Mouse (Mus musculus) spleen, adult 2 months (tissue): ENCODE data around the gene Slc25a3. TPM values are rescaled to one million over a fixed set of nuclear protein-coding genes. Genes with fewer than 3 reads are reported as not detected.

Experiments used
- DNase-seq, 2 experiments: peaks; one replicate each; pipeline versions ENCODE4 v3.0.0 to v3.0.0-alpha.2; 2012 to 2021; ENCODE audit warnings: low spot score in 2 of 2, low read depth in 1 of 2
- H3K27ac ChIP-seq: fragments of 200-500 bp; 2 replicates; pipeline ENCODE4 v1.5.1; 2012; ENCODE audit warnings: low read length, inconsistent platforms; ENCODE audit not compliant: insufficient read depth
- H3K27me3 ChIP-seq: fragments of 200-500 bp; 2 replicates; pipeline ENCODE4 v1.6.1; 2012; ENCODE audit warnings: mild to moderate bottlenecking, moderate library complexity, low read length, inconsistent platforms; ENCODE audit not compliant: control insufficient read depth, insufficient read depth
- H3K36me3 ChIP-seq: fragments of 200-500 bp; 2 replicates; pipeline ENCODE4 v1.6.1; 2012; ENCODE audit warnings: mild to moderate bottlenecking, low read length, inconsistent platforms; ENCODE audit not compliant: control insufficient read depth, insufficient read depth
- H3K4me1 ChIP-seq: fragments of 200-500 bp; 2 replicates; pipeline ENCODE4 v1.6.1; 2011; ENCODE audit warnings: inconsistent platforms; ENCODE audit not compliant: control insufficient read depth, insufficient read depth, insufficient read length
- H3K4me3 ChIP-seq: fragments of 200-500 bp; 2 replicates; pipeline ENCODE4 v1.5.1; 2011; ENCODE audit warnings: mild to moderate bottlenecking, inconsistent platforms; ENCODE audit not compliant: insufficient read depth, insufficient read length; ENCODE audit errors: extremely low read depth
- CTCF ChIP-seq: fragments of 200-500 bp; IDR thresholded peaks from 2 replicates; pipeline ENCODE4 v1.5.1; 2011; ENCODE audit warnings: mild to moderate bottlenecking, inconsistent platforms; ENCODE audit not compliant: insufficient read depth, insufficient read length, insufficient replicate concordance; ENCODE audit errors: extremely low read depth
- POLR2A ChIP-seq: fragments of 200-500 bp; IDR thresholded peaks from 2 replicates; pipeline ENCODE4 v1.6.1; 2011; ENCODE audit warnings: low read depth, low read length, inconsistent platforms
- WGBS: fragments of 180-500 bp; shearing (Covaris S2); methylation state at CpG from one replicate; pipeline ENCODE4 v1.1.7; 2018; 5-methylcytosine and 5-hydroxymethylcytosine counted together
- polyA plus RNA-seq: library from polyadenylated mRNA; depleted of rRNA; stranded (reverse); fragments of >200 nt; gene quantifications from 2 replicates; pipeline ENCODE4 v1.2.3, GENCODE M21; 2012; rRNA removed

The Slc25a3 gene
- 173 and 245 TPM in 2 replicates for polyA plus RNA-seq

DNA sequence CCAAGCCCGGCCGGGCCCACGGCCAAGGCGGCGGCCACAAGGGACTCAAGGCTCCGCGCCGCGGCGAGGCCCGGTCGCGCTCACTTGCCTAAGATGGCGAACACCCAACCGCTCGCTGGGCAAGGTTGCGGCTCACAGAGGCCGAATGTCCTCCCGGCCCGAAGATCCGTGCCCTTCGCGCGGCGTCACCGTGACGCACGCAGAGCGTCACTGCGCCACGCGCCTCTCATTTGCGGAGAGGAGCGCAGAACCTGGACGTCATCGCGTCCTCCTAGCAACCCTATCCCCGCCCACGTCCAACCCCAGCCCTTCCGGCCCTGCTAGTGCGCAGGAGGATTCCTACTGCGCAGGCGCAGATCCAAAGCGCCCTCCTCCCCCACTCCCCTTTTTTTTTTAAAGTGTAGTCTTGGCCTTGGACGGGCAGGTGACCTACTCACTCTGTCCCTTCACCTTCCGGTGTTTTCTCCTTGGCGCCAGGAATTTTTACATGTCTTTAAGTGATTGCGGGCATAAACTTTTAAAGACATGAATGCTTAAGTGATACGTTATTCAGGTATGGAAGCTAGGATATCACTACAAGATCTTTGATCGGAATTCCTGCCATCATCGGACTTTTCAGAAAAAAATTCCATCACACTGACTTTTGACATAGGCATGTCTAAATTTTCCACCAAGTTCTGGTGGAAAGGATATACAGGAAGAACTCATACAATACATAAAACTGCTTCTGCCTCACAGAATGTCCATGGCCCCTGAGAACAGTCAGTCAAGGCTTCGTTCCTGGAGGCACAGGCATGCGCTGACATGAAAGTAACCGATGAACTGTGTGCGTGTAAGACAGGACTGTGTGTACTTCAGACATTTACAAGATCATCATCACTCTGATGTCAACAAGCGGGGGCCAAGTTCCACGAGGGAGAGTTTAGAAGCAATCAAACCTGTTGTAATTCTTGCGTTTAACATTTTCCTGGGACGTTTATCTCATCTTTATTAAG lies at the start of gene Slc25a3:
Gene Slc25a3 (minus strand): TSS at position 232 of the 995 bp plus-strand sequence.
- 12% methylated on average over 59 of the region's 59 CpGs for WGBS
- TF ChIP-seq CTCF (no peak), POLR2A (peak; percentile 99)
- Histone ChIP-seq H3K27me3 (no peaks in the 10 kb centered on the region), H3K36me3 (peaks cover 15% of the 10 kb centered on the region), H3K27ac (peak within 1 kb of the TSS; percentile 99), H3K4me1 (no peaks in the 10 kb centered on the region; the same call in 1 of the 2 replicates), H3K4me3 (peak within 1 kb of the TSS; percentile 97)
- peak; percentile 96 to 98 for DNase-seq

DNA sequence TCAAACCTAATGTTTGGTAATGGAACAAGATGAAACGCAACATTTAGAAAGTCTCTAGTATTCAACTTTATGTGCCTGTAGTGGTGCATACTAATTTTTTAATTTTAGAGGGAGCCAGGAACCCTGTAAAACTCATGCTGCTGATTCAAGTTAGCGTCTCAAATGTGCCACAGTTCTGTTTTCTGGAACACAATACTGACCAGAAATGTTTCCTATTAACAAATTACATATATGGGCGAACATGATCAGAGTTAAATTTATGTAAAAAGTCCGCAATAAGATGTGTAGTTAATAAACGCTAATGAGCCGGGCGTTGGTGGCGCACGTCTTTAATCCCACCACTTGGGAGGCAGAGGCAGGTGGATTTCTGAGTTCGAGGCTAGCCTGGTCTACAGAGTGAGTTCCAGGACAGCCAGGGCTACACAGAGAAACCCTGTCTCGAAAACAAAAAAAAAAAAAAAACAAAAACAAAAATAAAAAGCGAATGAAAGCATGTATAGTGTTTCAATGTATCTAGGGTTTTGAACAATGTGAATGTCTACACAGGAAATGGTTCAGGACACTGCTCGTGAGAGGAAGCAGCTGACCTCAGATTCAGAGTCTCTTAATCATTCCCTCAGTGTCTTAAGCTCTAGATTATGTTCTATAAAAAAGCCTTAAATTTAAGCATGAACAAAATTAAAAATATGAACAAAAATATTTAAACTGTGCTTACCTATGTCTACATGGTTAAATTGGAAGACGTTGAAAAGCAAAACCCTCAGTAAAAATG lies 48.7 kb upstream of the Slc25a3 start:
- H3K27me3 ChIP-seq: no peaks in the 10 kb centered on the region
- no peaks in the 10 kb centered on the region for H3K36me3 ChIP-seq
- TF ChIP-seq CTCF (no peak), POLR2A (no peak)
- H3K4me1 ChIP-seq: no peaks in the 10 kb centered on the region; the same call in none of the 2 replicates
- 59% methylated on average over 14 of the region's 14 CpGs for WGBS
- no peak overlapping the region for H3K4me3 ChIP-seq
- no peak for DNase-seq
- peak overlapping the region; percentile 100; the same call in 1 of the 2 replicates for H3K27ac ChIP-seq

DNA sequence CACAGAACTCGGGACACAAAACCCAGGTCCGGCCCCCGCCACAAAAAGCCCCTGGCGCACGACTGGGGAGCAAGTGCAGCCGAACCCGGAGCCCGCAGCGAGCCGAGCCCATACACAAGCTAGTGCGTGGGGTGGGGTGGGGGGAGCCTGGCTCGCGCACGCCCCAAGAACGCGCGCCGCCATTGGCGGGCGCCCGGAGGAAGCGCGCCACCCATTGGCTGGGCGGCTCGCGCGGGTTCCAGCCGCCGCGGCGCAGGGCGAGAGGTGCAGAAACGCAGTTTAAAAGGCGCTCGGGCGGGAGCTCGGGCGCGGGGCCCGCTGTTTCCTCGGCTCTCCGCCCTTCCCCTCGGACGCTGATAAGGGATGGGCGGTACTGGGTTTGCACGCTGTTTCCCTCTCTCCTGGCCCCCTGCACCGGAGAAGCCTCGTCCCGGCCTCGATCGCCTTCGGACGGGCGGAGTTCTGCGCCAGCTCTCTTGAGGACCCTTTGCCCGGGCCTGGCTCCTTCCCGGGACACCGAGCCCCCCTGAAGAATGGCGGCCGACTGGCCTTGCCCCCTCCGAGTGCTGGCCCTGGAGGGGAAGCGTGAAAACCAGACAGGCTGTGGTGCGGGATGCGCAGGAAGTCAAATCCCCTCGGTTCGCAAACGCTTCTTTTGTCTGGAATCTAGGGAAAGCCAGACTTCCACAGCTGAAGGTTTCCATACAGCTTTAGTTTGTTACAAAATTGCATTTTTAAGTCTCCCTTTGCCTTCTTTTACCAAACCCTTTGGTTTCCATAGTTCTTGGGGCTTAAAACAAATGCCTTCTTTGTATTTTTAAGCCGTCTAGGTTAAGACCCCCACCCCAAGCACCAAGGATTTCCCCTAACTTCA lies 47.8 kb upstream of the Slc25a3 start:
- under 1% methylated on average over 68 of the region's 68 CpGs for WGBS
- peak overlapping the region; percentile 100 for H3K27ac ChIP-seq
- no peaks in the 10 kb centered on the region for H3K36me3 ChIP-seq
- no peaks in the 10 kb centered on the region for H3K27me3 ChIP-seq
- TF ChIP-seq POLR2A (peak; percentile 83), CTCF (no peak)
- H3K4me3 ChIP-seq: peak overlapping the region; percentile 99
- DNase-seq: peak; percentile 79 to 86
- no peaks in the 10 kb centered on the region; the same call in none of the 2 replicates for H3K4me1 ChIP-seq

DNA sequence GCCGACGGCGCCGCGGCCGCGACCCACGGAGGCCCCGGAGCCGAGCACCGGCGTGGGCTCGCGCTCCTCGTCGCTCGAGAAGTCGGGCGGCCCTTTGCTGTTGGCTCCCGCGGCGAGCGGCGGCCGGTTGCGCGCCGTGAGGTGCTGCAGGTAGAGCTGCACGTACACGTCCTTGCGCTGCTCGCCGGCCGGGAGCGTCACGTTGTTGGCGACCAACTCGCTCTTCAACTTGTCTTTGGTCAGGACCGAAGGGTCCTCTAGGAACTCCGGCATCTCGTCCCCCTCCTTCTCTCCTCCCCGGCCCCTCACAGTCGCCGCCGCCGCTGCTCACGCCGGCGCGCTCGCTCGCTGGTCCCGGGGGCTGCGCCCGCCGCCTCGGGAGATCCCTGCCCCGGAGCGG lies 47.2 kb upstream of the Slc25a3 start:
- Histone ChIP-seq H3K4me1 (no peaks in the 10 kb centered on the region; the same call in none of the 2 replicates), H3K27me3 (no peaks in the 10 kb centered on the region), H3K36me3 (no peaks in the 10 kb centered on the region), H3K27ac (peak overlapping the region; percentile 98), H3K4me3 (peak overlapping the region; percentile 98)
- TF ChIP-seq POLR2A (no peak), CTCF (no peak)
- WGBS: under 1% methylated on average over 58 of the region's 59 CpGs
- DNase-seq: peak in 1 of 2 experiments; percentile 50

DNA sequence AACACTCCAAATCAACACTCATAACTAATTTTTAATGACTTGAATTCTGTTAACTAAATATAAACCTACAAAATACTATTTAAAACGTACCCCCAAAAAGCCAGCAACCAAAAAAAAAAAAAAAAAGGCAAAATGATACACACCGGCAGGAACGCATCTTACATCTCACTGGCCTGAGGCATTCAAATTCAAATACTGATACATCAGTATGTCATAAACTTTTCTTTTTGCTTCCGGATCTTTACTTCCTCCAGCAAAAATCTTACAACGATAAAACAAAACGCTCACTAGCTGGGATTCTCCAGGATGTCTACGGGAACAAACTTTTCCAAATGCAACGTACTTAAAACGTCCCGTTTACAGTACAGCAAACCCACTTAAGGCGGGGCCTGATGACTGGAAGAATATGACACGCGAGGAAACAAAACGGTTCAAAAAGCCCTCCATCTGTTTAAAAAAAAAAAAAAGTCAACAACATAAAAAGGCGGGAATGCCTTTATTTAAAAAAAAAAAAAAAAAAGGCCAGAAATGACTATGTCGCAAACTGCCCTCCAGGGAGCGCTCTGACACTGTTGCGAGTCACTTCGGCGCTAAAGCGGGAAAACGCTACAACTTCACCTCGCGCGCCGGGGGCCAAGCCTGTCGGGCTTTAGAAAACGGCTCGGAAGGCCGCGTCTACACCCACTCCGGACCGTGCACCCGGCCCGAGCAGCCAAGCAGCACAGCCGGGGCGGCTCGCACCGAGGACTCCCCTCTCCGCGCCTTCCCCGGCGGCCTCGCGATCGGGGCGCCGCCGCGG lies 46.5 kb upstream of the Slc25a3 start:
- peak; percentile 47 for TF ChIP-seq POLR2A
- TF ChIP-seq CTCF: peak; percentile 74; the same call in 1 of the 2 replicates
- Histone ChIP-seq H3K36me3 (peaks cover under 1% of the 10 kb centered on the region), H3K4me3 (peak overlapping the region; percentile 98), H3K27ac (peak overlapping the region; percentile 98), H3K27me3 (no peaks in the 10 kb centered on the region), H3K4me1 (no peaks in the 10 kb centered on the region; the same call in none of the 2 replicates)
- WGBS: under 1% methylated on average over 50 of the region's 50 CpGs
- DNase-seq: peak; percentile 81 to 84
